Mouse (Mus musculus) ES-Bruce4 (cell line): ENCODE data around the gene Mars. TPM values are rescaled to one million over a fixed set of nuclear protein-coding genes. Genes with fewer than 3 reads are reported as not detected.

Experiments used
- H3K27ac ChIP-seq: 2 replicates; pipeline ENCODE4 v1.5.1; 2012; ENCODE audit warnings: low read length, inconsistent platforms; ENCODE audit not compliant: insufficient read depth
- H3K27me3 ChIP-seq: 2 replicates; pipeline ENCODE4 v1.6.1; 2012; ENCODE audit warnings: mild to moderate bottlenecking, low read length, inconsistent platforms; ENCODE audit not compliant: control insufficient read depth, poor library complexity, insufficient read depth, severe bottlenecking
- H3K36me3 ChIP-seq: 2 replicates; pipeline ENCODE4 v1.6.1; 2012; ENCODE audit warnings: inconsistent platforms, mild to moderate bottlenecking, low read length, moderate library complexity; ENCODE audit not compliant: control insufficient read depth, poor library complexity, insufficient read depth, severe bottlenecking
- H3K4me1 ChIP-seq: one replicate; pipeline ENCODE4 v1.8.1; 2011; ENCODE audit warnings: low read length; ENCODE audit not compliant: control insufficient read depth, insufficient read depth
- H3K4me3 ChIP-seq: 2 replicates; pipeline ENCODE4 v1.5.1; 2011; ENCODE audit warnings: low read depth, mild to moderate bottlenecking, low read length
- H3K9ac ChIP-seq: 2 replicates; pipeline ENCODE4 v1.6.1; 2012; ENCODE audit warnings: low read depth, mild to moderate bottlenecking, inconsistent platforms; ENCODE audit not compliant: poor library complexity, severe bottlenecking
- H3K9me3 ChIP-seq: replicated peaks from 2 replicates; pipeline ENCODE4 v1.6.1; 2012; ENCODE audit warnings: mild to moderate bottlenecking, low read length, inconsistent platforms; ENCODE audit not compliant: control insufficient read depth, poor library complexity, insufficient read depth, severe bottlenecking
- CTCF ChIP-seq: IDR thresholded peaks from one replicate; pipeline ENCODE4 v1.8.1; 2011; ENCODE audit warnings: low read depth, low read length
- EP300 ChIP-seq: IDR thresholded peaks from 2 replicates; pipeline ENCODE4 v1.6.1; 2011; ENCODE audit warnings: low read depth, low read length; ENCODE audit not compliant: insufficient read depth
- POLR2A ChIP-seq: IDR thresholded peaks from one replicate; pipeline ENCODE4 v1.8.1; 2011; ENCODE audit warnings: low read length; ENCODE audit not compliant: insufficient read depth
- polyA plus RNA-seq: library from polyadenylated mRNA; stranded (reverse); fragments of >200 nt; gene quantifications from 2 replicates; pipeline ENCODE4 v1.2.4, GENCODE M21; 2011; ENCODE audit warnings: low read depth; ENCODE audit not compliant: missing spikeins, insufficient read depth, insufficient read length

Mars gene
- polyA plus RNA-seq, 1 experiment, result 136 TPM

- no peaks in the 10 kb centered on the region for H3K9me3 ChIP-seq
Measured at GRCm38 (mm10) chr10:127258489-127258888, 53.1 kb downstream of the Mars start.

DNA sequence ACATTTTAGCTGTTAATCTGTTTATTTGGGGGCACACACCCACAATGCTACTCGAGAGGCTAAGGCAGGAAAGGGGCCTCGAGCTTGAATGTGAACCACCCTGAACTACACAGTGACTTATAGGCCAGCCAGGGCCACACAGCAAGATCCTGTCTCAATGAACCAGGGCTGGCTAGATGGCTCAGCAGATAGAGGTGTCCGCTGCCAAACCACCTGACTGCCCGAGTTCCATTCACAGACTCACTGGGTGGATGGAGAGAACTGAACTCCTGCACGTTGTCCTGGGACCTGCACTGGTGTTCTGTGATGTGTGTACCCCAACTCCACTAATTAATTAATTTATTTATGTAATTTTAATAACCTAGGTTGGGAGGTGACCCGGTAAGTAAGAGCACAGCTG, 53.8 kb downstream of the Mars start:
- Histone ChIP-seq H3K36me3 (no peaks in the 10 kb centered on the region), H3K27me3 (no peaks in the 10 kb centered on the region), H3K27ac (no peak overlapping the region), H3K9me3 (no peaks in the 10 kb centered on the region), H3K9ac (no peak overlapping the region), H3K4me3 (no peak overlapping the region), H3K4me1 (peaks cover 4% of the 10 kb centered on the region)
- TF ChIP-seq CTCF (no peak), EP300 (no peak), POLR2A (no peak)

More at GRCm38 (mm10) chr10:127258489-127258888, 53.1 kb downstream of the Mars start:
- no peak for TF ChIP-seq CTCF
- TF ChIP-seq EP300, result no peak
- TF ChIP-seq POLR2A, result no peak
- Histone ChIP-seq H3K27me3 (no peaks in the 10 kb centered on the region), H3K4me1 (peaks cover 4% of the 10 kb centered on the region), H3K27ac (no peak overlapping the region), H3K4me3 (no peak overlapping the region), H3K9ac (no peak overlapping the region), H3K36me3 (no peaks in the 10 kb centered on the region)

DNA sequence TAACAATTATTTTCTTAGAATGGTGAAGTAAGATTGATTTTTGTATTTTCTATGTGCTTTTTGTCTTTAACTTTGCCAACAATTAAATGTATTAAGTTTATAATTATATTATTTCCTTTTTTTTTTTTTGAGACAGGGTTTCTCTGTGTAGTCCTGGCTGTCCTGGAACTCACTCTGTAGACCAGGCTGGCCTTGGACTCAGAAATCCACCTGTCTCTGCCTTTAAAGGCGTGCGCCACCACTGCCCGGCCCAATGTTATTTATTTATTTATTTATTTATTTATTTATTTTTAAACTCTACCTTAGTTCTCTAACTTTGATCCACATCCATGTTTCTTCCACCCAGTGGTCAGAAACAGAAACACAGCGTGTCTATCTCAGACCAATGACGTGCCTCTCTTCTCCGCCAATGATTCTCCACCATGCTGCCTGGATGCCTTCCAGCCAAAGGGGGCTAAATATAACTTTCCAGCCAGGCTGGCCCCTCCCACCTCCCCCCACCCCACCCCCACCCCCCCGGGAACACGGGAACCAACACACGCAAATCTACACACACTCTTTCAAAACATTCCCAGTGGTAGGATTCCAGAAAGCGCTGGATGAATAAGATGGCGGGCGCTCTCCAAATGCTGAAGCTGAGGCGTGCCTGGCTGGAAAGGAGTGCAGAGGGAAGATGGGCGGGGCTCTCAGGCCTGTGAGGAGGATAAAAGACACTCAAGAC, 55.8 kb downstream of the Mars start:
- Histone ChIP-seq H3K27me3 (no peaks in the 10 kb centered on the region), H3K27ac (no peak overlapping the region), H3K9me3 (no peaks in the 10 kb centered on the region), H3K9ac (no peak overlapping the region), H3K36me3 (no peaks in the 10 kb centered on the region), H3K4me1 (peaks cover 4% of the 10 kb centered on the region), H3K4me3 (no peak overlapping the region)
- TF ChIP-seq POLR2A, result no peak
- no peak for TF ChIP-seq CTCF
- TF ChIP-seq EP300, result no peak

DNA sequence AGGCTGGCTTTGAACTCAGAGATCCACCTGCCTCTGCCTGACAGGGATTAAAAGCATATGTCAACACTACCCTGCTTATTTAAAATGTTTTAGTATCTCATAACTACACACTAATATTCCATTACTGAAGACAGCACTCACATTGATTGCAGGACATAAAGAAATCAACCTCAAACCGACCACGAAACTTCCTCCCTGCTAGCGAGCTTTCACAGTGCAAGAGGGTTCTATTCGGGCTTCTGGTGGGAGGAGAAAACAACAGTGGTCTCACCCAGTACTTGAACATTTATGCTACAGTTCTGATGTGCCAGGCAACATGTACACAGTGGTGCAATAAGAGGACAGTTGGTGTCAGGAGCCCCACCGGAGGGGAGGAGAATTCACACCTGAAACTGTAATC, 60.8 kb downstream of the Mars start:
- no peak overlapping the region for H3K27ac ChIP-seq
- H3K4me1 ChIP-seq, result peaks cover 4% of the 10 kb centered on the region
- TF ChIP-seq CTCF, result no peak
- no peak for TF ChIP-seq POLR2A
- no peak for TF ChIP-seq EP300
- H3K4me3 ChIP-seq, result no peak overlapping the region
- no peaks in the 10 kb centered on the region for H3K27me3 ChIP-seq
- no peaks in the 10 kb centered on the region for H3K9me3 ChIP-seq
- no peak overlapping the region for H3K9ac ChIP-seq
- no peaks in the 10 kb centered on the region for H3K36me3 ChIP-seq

Other genes starting within 250 kb of the Mars start
- 619 and 675 TPM in 2 replicates for gene Cdk4, start 248.3 kb downstream of the Mars start, polyA plus RNA-seq
- 71.0 and 75.9 TPM in 2 replicates for gene Tspan31, start 241.5 kb downstream of the Mars start, polyA plus RNA-seq
- 0.72 and 0.85 TPM in 2 replicates for gene Agap2, start 236.5 kb downstream of the Mars start, polyA plus RNA-seq
- 14.1 and 16.7 TPM in 2 replicates for gene Os9, start 190.7 kb downstream of the Mars start, polyA plus RNA-seq
- gene B4galnt1, start 146.6 kb downstream of the Mars start, polyA plus RNA-seq, result 7.7 and 9.5 TPM in 2 replicates
- gene Slc26a10, start 131.1 kb downstream of the Mars start, polyA plus RNA-seq, result 24.6 and 35.2 TPM in 2 replicates
- 50.9 and 54.3 TPM in 2 replicates for gene Arhgef25, start 121.7 kb downstream of the Mars start, polyA plus RNA-seq
- gene Dtx3, start 116.1 kb downstream of the Mars start, polyA plus RNA-seq, result 49.8 and 50.8 TPM in 2 replicates
- gene Pip4k2c, start 100.2 kb downstream of the Mars start, polyA plus RNA-seq, result 36.7 and 39.2 TPM in 2 replicates
- gene Kif5a, start 48.4 kb downstream of the Mars start, polyA plus RNA-seq, result 7.3 and 8.0 TPM in 2 replicates
- gene Dctn2, start 45.4 kb downstream of the Mars start, polyA plus RNA-seq, result 124 and 125 TPM in 2 replicates
- 26.2 and 26.7 TPM in 2 replicates for gene Mbd6, start 22.8 kb downstream of the Mars start, polyA plus RNA-seq
- gene Arhgap9, start 10.2 kb upstream of the Mars start, polyA plus RNA-seq, result 8.5 and 9.1 TPM in 2 replicates
- gene Gli1, start 30.2 kb upstream of the Mars start, polyA plus RNA-seq, result 19.8 and 21.4 TPM in 2 replicates
- not detected in 2 replicates for gene Inhbe, start 42.6 kb upstream of the Mars start, polyA plus RNA-seq
- not detected in 2 replicates for gene Inhbc, start 58.6 kb upstream of the Mars start, polyA plus RNA-seq
- 107 and 122 TPM in 2 replicates for gene R3hdm2, start 68.5 kb upstream of the Mars start, polyA plus RNA-seq
- 1.9 and 2.6 TPM in 2 replicates for gene Stac3, start 189.9 kb upstream of the Mars start, polyA plus RNA-seq
- 5.4 and 5.7 TPM in 2 replicates for gene Ndufa4l2, start 203.2 kb upstream of the Mars start, polyA plus RNA-seq
- 67.4 and 68.2 TPM in 2 replicates for gene Shmt2, start 210.7 kb upstream of the Mars start, polyA plus RNA-seq
- 0.79 TPM in 1 of 2 replicates, not detected in the other for gene Nxph4, start 222.8 kb upstream of the Mars start, polyA plus RNA-seq